Mouse (Mus musculus) ES-E14 (cell line): ENCODE data around the gene Grasp. TPM values are rescaled to one million over a fixed set of nuclear protein-coding genes. Genes with fewer than 3 reads are reported as not detected.

Experiments
- DNase-seq: peaks from one replicate; pipeline ENCODE4 v3.0.0-alpha.2; 2013; ENCODE audit warnings: low read depth, low spot score
- H3K27ac ChIP-seq: 2 replicates; pipeline ENCODE4 v1.5.1; 2012; ENCODE audit warnings: low read depth, mild to moderate bottlenecking, low read length, moderate library complexity, mixed read lengths; ENCODE audit not compliant: poor library complexity, insufficient read depth, severe bottlenecking
- H3K36me3 ChIP-seq: 2 replicates; pipeline ENCODE4 v1.6.1; 2012; ENCODE audit warnings: mild to moderate bottlenecking, low read length, moderate library complexity, mixed read lengths; ENCODE audit not compliant: control insufficient read depth, poor library complexity, insufficient read depth, severe bottlenecking
- H3K4me1 ChIP-seq, 2 experiments: fragments of 150-350 bp in 1 of 2; sonication (generic) in 1 of 2; 2 replicates each; pipeline ENCODE4 v1.6.1; 2012; ENCODE audit warnings: low read length in 2 of 2, mild to moderate bottlenecking in 1 of 2, mixed read lengths in 1 of 2; ENCODE audit not compliant: control insufficient read depth in 2 of 2, insufficient read depth in 2 of 2, poor library complexity in 1 of 2
- H3K4me3 ChIP-seq, 2 experiments: fragments of 150-350 bp in 1 of 2; sonication (generic) in 1 of 2; 2 replicates each; pipeline ENCODE4 v1.5.1; 2012; ENCODE audit warnings: low read length in 2 of 2, low read depth in 1 of 2, mild to moderate bottlenecking in 1 of 2, mixed read lengths in 1 of 2; ENCODE audit not compliant: insufficient read depth in 1 of 2, poor library complexity in 1 of 2, severe bottlenecking in 1 of 2
- H3K9ac ChIP-seq: 2 replicates; pipeline ENCODE4 v1.6.1; 2012; ENCODE audit warnings: low read depth, mild to moderate bottlenecking, low read length, mixed read lengths; ENCODE audit not compliant: poor library complexity, insufficient read depth, severe bottlenecking
- H3K9me3 ChIP-seq: fragments of 150-350 bp; sonication (generic); 2 replicates; pipeline ENCODE4 v1.6.1; 2012; ENCODE audit warnings: low read depth, mild to moderate bottlenecking, low read length; ENCODE audit not compliant: control insufficient read depth, insufficient read depth
- CHD2 ChIP-seq: IDR thresholded peaks from 2 replicates; pipeline ENCODE4 v1.6.1; 2014; ENCODE audit warnings: mild to moderate bottlenecking, low read depth, low read length, inconsistent platforms
- HCFC1 ChIP-seq: IDR thresholded peaks from 2 replicates; pipeline ENCODE4 v1.6.1; 2012; ENCODE audit warnings: low read length, inconsistent platforms, borderline replicate concordance; ENCODE audit not compliant: insufficient read depth
- MAFK ChIP-seq: IDR thresholded peaks from 2 replicates; pipeline ENCODE4 v1.6.1; 2014; ENCODE audit warnings: mild to moderate bottlenecking, low read depth, low read length, inconsistent platforms; ENCODE audit not compliant: insufficient read depth
- ZC3H11A ChIP-seq: IDR thresholded peaks from 2 replicates; pipeline ENCODE4 v1.6.1; 2012; ENCODE audit warnings: low read depth, mild to moderate bottlenecking, inconsistent platforms, low read length, borderline replicate concordance
- ZNF384 ChIP-seq: IDR thresholded peaks from 2 replicates; pipeline ENCODE4 v1.6.1; 2012; ENCODE audit warnings: low read depth, low read length, inconsistent platforms
- in situ Hi-C, 2 experiments: fragments of 600-800 bp; cut with MboI; formaldehyde crosslinking; loops; one replicate each; pipeline ENCODE4 v1.15.1; 2025; ENCODE audit warnings: low sequenced_read_pairs in 2 of 2, inconsistent platforms in 1 of 2; ENCODE audit not compliant: unreplicated experiment in 2 of 2
- total RNA-seq: library from RNA; depleted of rRNA; stranded (reverse); fragments of 300-350 nt; gene quantifications from 2 replicates; pipeline ENCODE4 v1.2.3, GENCODE M21; 2012

Gene Grasp
- total RNA-seq, 1 experiment: 12.9 TPM

DNA sequence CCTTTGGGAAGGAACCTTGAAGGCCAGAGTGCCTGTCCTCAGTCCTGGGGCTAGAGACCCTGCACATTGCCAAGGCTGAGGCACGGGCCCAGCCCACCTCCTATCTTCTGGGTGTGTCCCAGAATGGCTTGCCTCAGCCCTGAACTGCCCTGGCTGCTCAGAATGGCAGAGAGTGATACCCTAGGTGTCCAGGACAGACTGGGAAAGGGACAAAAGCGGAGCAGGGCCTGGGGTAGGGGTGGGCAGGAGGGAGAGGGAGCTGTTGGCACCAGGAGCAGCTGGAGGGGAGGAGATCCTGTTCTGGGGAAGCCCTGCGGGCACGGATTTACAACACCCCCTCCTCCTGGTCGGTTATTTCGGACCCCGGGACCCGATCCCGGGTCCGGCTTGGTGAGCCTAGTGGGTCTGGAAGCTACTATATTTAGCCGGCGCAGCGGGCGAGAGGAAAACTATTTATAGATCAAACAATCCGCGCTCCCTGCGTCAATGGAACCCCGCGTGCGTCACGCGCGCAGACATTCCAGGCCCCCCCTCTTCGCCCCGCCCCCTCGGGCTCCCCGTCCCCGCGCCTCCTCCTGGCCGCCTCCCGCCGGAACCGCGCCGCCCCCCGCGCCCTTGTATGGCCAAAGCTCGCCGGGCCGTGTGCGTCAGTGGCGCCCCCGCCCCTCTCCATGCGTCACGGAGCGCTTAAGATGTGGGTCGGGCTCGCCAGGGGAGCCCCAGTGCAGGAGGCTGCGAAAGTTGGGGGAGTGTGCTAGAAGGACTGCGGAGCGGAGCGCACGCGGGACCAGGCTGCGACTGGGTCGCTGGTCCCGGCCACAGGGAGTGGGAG lies 42.4 kb downstream of the Grasp start:
- H3K4me3 ChIP-seq: peak overlapping the region; percentile 72 to 76
- peaks cover 14% of the 10 kb centered on the region for H3K36me3 ChIP-seq
- peak; percentile 61 for DNase-seq
- peak overlapping the region; percentile 86 for H3K9ac ChIP-seq
- H3K9me3 ChIP-seq: no peaks in the 10 kb centered on the region
- TF ChIP-seq MAFK: no peak
- no peak for TF ChIP-seq HCFC1
- TF ChIP-seq CHD2: no peak
- no peak for TF ChIP-seq ZC3H11A
- TF ChIP-seq ZNF384: no peak
- H3K27ac ChIP-seq: peak overlapping the region; percentile 37
- H3K4me1 ChIP-seq: peaks cover 5 to 30% of the 10 kb centered on the region in 2 experiments; a peak in 3 of 4 replicates
- in situ Hi-C loops: no loop called here

GRCm38 (mm10) chr15:101267053-101268032 lies 43.4 kb downstream of the Grasp start:
- H3K9me3 ChIP-seq: no peaks in the 10 kb centered on the region
- peak; percentile 73 for DNase-seq
- H3K9ac ChIP-seq: peak overlapping the region; percentile 86
- H3K4me3 ChIP-seq: peak overlapping the region; percentile 72 to 76
- H3K36me3 ChIP-seq: peaks cover 24% of the 10 kb centered on the region
- peak overlapping the region; percentile 37 for H3K27ac ChIP-seq
- in situ Hi-C loops: no loop called here
- H3K4me1 ChIP-seq: peaks cover 5 to 33% of the 10 kb centered on the region in 2 experiments
- TF ChIP-seq ZC3H11A: no peak
- TF ChIP-seq HCFC1: no peak
- TF ChIP-seq CHD2: no peak
- no peak for TF ChIP-seq MAFK
- TF ChIP-seq ZNF384: no peak

DNA sequence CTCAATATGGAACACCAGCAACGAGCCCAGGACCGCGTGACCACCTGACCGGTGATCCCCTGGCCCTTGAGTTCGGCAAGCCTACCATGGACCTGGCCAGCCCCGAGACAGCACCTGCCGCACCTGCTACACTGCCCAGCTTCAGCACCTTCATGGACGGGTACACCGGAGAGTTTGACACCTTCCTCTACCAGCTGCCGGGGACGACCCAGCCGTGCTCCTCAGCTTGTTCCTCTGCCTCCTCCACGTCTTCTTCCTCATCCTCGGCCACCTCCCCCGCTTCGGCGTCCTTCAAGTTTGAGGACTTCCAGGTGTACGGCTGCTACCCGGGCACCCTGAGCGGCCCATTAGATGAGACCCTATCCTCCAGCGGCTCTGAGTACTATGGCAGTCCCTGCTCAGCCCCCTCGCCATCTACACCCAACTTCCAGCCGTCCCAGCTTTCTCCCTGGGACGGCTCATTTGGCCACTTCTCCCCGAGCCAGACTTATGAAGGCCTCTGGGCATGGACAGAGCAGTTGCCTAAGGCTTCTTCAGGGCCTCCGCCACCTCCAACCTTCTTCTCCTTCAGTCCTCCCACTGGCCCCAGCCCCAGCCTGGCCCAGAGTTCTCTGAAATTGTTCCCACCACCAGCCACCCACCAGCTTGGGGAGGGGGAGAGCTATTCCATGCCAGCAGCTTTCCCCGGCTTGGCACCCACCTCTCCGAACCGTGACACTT lies 46.3 kb downstream of the Grasp start:
- H3K4me3 ChIP-seq: no peak overlapping the region
- TF ChIP-seq ZC3H11A: no peak
- TF ChIP-seq ZNF384: no peak
- no peak for TF ChIP-seq HCFC1
- no peak for TF ChIP-seq CHD2
- TF ChIP-seq MAFK: no peak
- in situ Hi-C loops: no loop called here
- H3K9me3 ChIP-seq: no peaks in the 10 kb centered on the region
- no peak overlapping the region for H3K9ac ChIP-seq
- H3K36me3 ChIP-seq: peaks cover 43% of the 10 kb centered on the region
- no peak for DNase-seq
- no peak overlapping the region for H3K27ac ChIP-seq
- peaks cover 5 to 42% of the 10 kb centered on the region in 2 experiments for H3K4me1 ChIP-seq

DNA sequence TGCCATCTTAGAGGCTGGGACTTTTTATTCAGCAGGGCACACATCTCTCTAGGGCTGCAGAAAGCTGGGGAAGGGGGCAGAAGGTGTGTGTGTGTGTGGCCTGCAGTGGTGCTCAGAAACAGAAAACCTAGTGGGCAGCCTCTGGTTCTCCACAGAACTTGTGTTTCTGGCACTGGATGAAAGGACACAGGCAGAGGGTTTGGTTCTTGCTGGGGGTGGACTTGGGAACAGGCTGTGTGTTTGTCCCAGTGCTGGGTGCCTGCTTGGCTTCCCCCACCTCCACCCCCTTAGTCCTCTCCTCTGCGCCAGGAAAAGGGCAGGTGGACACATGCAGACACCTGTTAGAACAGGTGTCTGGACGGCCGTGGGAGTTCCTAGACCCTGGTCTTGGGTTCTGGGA lies 47.1 kb downstream of the Grasp start:
- TF ChIP-seq ZC3H11A: no peak
- TF ChIP-seq ZNF384: no peak
- TF ChIP-seq CHD2: no peak
- TF ChIP-seq HCFC1: no peak
- no peak for TF ChIP-seq MAFK
- no peak for DNase-seq
- peaks cover 43% of the 10 kb centered on the region for H3K36me3 ChIP-seq
- no peaks in the 10 kb centered on the region for H3K9me3 ChIP-seq
- no peak overlapping the region for H3K27ac ChIP-seq
- no peak overlapping the region for H3K4me3 ChIP-seq
- peaks cover 0 to 39% of the 10 kb centered on the region in 2 experiments; a peak in 3 of 4 replicates for H3K4me1 ChIP-seq
- in situ Hi-C loops: no loop called here
- no peak overlapping the region; the same call in 1 of the 2 replicates for H3K9ac ChIP-seq
